Comparison of ENCODE assay signal across 8 mouse cellular contexts in genomic region chr7:80060012-80060778, GRCm38 (mm10). TPM values are rescaled to one million over a fixed set of nuclear protein-coding genes. Genes with fewer than 3 reads are reported as not detected.
DNase-seq lines count a peak whose midpoint lies in the region; ATAC-seq and TF ChIP-seq lines count a peak whose summit lies in the region.
"Had no signal": no experiment of that assay in that cellular context is flagged by ENCODE, and none has a peak within 500 bp of the region (broad histone marks: within the 10 kb centered on the region; RNA-seq: fewer than 3 reads in every experiment).

No protein-coding gene starts in this region.

- H3K27ac ChIP-seq in lung, embryonic 14.5 days (ENCODE audit: low read depth): peak overlapping the region; percentile 84; the same call in 1 of the 2 replicates
- peak overlapping the region; percentile 89 for H3K27ac ChIP-seq in heart, embryonic 12.5 days (ENCODE audit: poor library complexity, severe bottlenecking)
- H3K27ac ChIP-seq in kidney, embryonic 16.5 days (ENCODE audit: low read length): peak overlapping the region; percentile 89
- peak overlapping the region; percentile 94; the same call in 1 of the 2 replicates for H3K27ac ChIP-seq in stomach, postnatal 0 days (replicated peaks)
- no peak overlapping the region for H3K27ac ChIP-seq in forebrain, embryonic 16.5 days (ENCODE audit: low read length)

- ATAC-seq in lung, embryonic 14.5 days (ENCODE audit: insufficient read depth): no peak
- no peak for ATAC-seq in heart, embryonic 12.5 days (ENCODE audit: insufficient number of reproducible peaks, low FRiP score)
- no peak for ATAC-seq in kidney, embryonic 16.5 days (ENCODE audit: low FRiP score, low TSS enrichment)
- ATAC-seq in stomach, postnatal 0 days (ENCODE audit: low FRiP score, low TSS enrichment): peak; percentile 36
- no peak for ATAC-seq in forebrain, embryonic 16.5 days
- ATAC-seq: midbrain, embryonic 16.5 days had no signal

- no peak overlapping the region for H3K4me3 ChIP-seq in lung, embryonic 14.5 days (ENCODE audit: low read depth, low read length)
- no peak overlapping the region for H3K4me3 ChIP-seq in heart, embryonic 12.5 days
- H3K4me3 ChIP-seq in kidney, embryonic 16.5 days (ENCODE audit: low read length): no peak overlapping the region
- no peak overlapping the region for H3K4me3 ChIP-seq in stomach, postnatal 0 days (ENCODE audit: low read depth, low read length)
- H3K4me3 ChIP-seq in forebrain, embryonic 16.5 days (replicated peaks; ENCODE audit: low read length): no peak overlapping the region

- no peak for TF ChIP-seq CTCF in lung, embryonic 14.5 days (IDR thresholded peaks at IDR 0.05; ENCODE audit: low read depth)
- no peak for TF ChIP-seq CTCF in stomach, postnatal 0 days (IDR thresholded peaks at IDR 0.05; ENCODE audit: low read depth)

- no peak overlapping the region for H3K9ac ChIP-seq in lung, embryonic 14.5 days
- H3K9ac ChIP-seq in heart, embryonic 12.5 days: no peak overlapping the region
- H3K9ac ChIP-seq in kidney, embryonic 16.5 days (replicated peaks; ENCODE audit: low read length): no peak overlapping the region
- H3K9ac ChIP-seq in stomach, postnatal 0 days (ENCODE audit: low read length): no peak overlapping the region
- H3K9ac ChIP-seq in forebrain, embryonic 16.5 days (replicated peaks; ENCODE audit: low read depth, low read length): no peak overlapping the region

- H3K27me3 ChIP-seq in lung, embryonic 14.5 days (ENCODE audit: insufficient read depth, low read length): no peaks in the 10 kb centered on the region
- no peaks in the 10 kb centered on the region for H3K27me3 ChIP-seq in heart, embryonic 12.5 days (replicated peaks)
- H3K27me3 ChIP-seq in kidney, embryonic 16.5 days (ENCODE audit: insufficient read depth, low read length): no peaks in the 10 kb centered on the region
- no peaks in the 10 kb centered on the region for H3K27me3 ChIP-seq in stomach, postnatal 0 days (ENCODE audit: control insufficient read depth, insufficient read depth, low read length)
- H3K27me3 ChIP-seq in forebrain, embryonic 16.5 days (replicated peaks; ENCODE audit: control insufficient read depth, insufficient read depth, low read length): no peaks in the 10 kb centered on the region

- H3K4me1 ChIP-seq in lung, embryonic 14.5 days (ENCODE audit: insufficient read depth): peaks cover 49% of the 10 kb centered on the region
- H3K4me1 ChIP-seq in heart, embryonic 12.5 days (replicated peaks): peaks cover 77% of the 10 kb centered on the region
- peaks cover 64% of the 10 kb centered on the region for H3K4me1 ChIP-seq in kidney, embryonic 16.5 days (ENCODE audit: insufficient read depth, low read length)
- H3K4me1 ChIP-seq in stomach, postnatal 0 days (replicated peaks; ENCODE audit: control insufficient read depth, insufficient read depth): peaks cover 12% of the 10 kb centered on the region
- H3K4me1 ChIP-seq in forebrain, embryonic 16.5 days (replicated peaks; ENCODE audit: control insufficient read depth, insufficient read depth, low read length): peaks cover 42% of the 10 kb centered on the region

- H3K9me3 ChIP-seq in lung, embryonic 14.5 days (ENCODE audit: low read depth, low read length): no peaks in the 10 kb centered on the region
- H3K9me3 ChIP-seq in heart, embryonic 12.5 days (replicated peaks): no peaks in the 10 kb centered on the region
- H3K9me3 ChIP-seq in kidney, embryonic 16.5 days (ENCODE audit: low read length): no peaks in the 10 kb centered on the region
- no peaks in the 10 kb centered on the region for H3K9me3 ChIP-seq in stomach, postnatal 0 days (ENCODE audit: control insufficient read depth, low read length)
- no peaks in the 10 kb centered on the region for H3K9me3 ChIP-seq in forebrain, embryonic 16.5 days (ENCODE audit: control insufficient read depth, low read length)

- no peak for DNase-seq in lung, embryonic 14.5 days
- DNase-seq in lung, postnatal 14 days: no peak
- peak; percentile 43 for DNase-seq in stomach, postnatal 0 days (ENCODE audit: low spot score)
- no peak for DNase-seq in layer of hippocampus, adult 18-20 months (ENCODE audit: low spot score in 2 of 2)

- H3K4me2 ChIP-seq in lung, embryonic 14.5 days: no peak overlapping the region
- peak overlapping the region; percentile 21 for H3K4me2 ChIP-seq in heart, embryonic 12.5 days
- H3K4me2 ChIP-seq in kidney, embryonic 16.5 days (replicated peaks; ENCODE audit: low read depth, low read length): no peak overlapping the region
- H3K4me2 ChIP-seq in stomach, postnatal 0 days (replicated peaks; ENCODE audit: low read depth): no peak overlapping the region
- no peak overlapping the region for H3K4me2 ChIP-seq in forebrain, embryonic 16.5 days (ENCODE audit: low read length)

- WGBS in lung, embryonic 14.5 days: 72% methylated on average over 10 of the region's 10 CpGs
- 48% methylated on average over 10 of the region's 10 CpGs for WGBS in heart, embryonic 12.5 days
- 68% methylated on average over 10 of the region's 10 CpGs for WGBS in kidney, embryonic 16.5 days
- 68% methylated on average over 10 of the region's 10 CpGs for WGBS in stomach, postnatal 0 days
- 88% methylated on average over 10 of the region's 10 CpGs for WGBS in forebrain, embryonic 16.5 days

- TF ChIP-seq EP300 in stomach, postnatal 0 days (optimal IDR thresholded peaks at IDR 0.05): no peak

- no peaks in the 10 kb centered on the region; the same call in 1 of the 2 replicates for H3K36me3 ChIP-seq in lung, embryonic 14.5 days (ENCODE audit: insufficient read depth)
- no peaks in the 10 kb centered on the region for H3K36me3 ChIP-seq in heart, embryonic 12.5 days
- H3K36me3 ChIP-seq in kidney, embryonic 16.5 days (ENCODE audit: insufficient read depth, low read length): no peaks in the 10 kb centered on the region
- no peaks in the 10 kb centered on the region for H3K36me3 ChIP-seq in stomach, postnatal 0 days (ENCODE audit: control insufficient read depth, insufficient read depth, low read length)
- no peaks in the 10 kb centered on the region for H3K36me3 ChIP-seq in forebrain, embryonic 16.5 days (ENCODE audit: control insufficient read depth, insufficient read depth)

RNA-seq across cellular contexts. Expression of gene Zfp710, which starts 35.6 kb away (rescaled TPM):
- polyA plus RNA-seq in lung, embryonic 14.5 days (2014; fragmentation: Nextera tagmentation; extraction: Ambion mirVana): 15.8 and 17.7 TPM in 2 replicates
- 13.5 and 13.7 TPM in 2 replicates for polyA plus RNA-seq in heart, embryonic 12.5 days (2016; fragmentation: Nextera tagmentation; extraction: Ambion mirVana)
- polyA plus RNA-seq in kidney, embryonic 16.5 days (2015; fragmentation: Nextera tagmentation; extraction: Ambion mirVana): 22.6 and 24.7 TPM in 2 replicates
- polyA plus RNA-seq in stomach, postnatal 0 days (2015; fragmentation: Nextera tagmentation; extraction: Ambion mirVana): 10.3 and 12.0 TPM in 2 replicates
- total RNA-seq in layer of hippocampus, adult 18-20 months (2021): 10 to 100 TPM; 25.6 to 26.0 TPM
- polyA plus RNA-seq in forebrain, embryonic 16.5 days (2015; fragmentation: Nextera tagmentation; extraction: Ambion mirVana): 18.7 and 19.6 TPM in 2 replicates

RNA-seq across cellular contexts. Expression of gene Idh2, which starts 55.0 kb away (rescaled TPM):
- 629 and 635 TPM in 2 replicates for polyA plus RNA-seq in lung, embryonic 14.5 days (2014; fragmentation: Nextera tagmentation; extraction: Ambion mirVana)
- polyA plus RNA-seq in heart, embryonic 12.5 days (2016; fragmentation: Nextera tagmentation; extraction: Ambion mirVana): 1,569 and 1,607 TPM in 2 replicates
- 782 and 850 TPM in 2 replicates for polyA plus RNA-seq in kidney, embryonic 16.5 days (2015; fragmentation: Nextera tagmentation; extraction: Ambion mirVana)
- polyA plus RNA-seq in stomach, postnatal 0 days (2015; fragmentation: Nextera tagmentation; extraction: Ambion mirVana): 288 TPM in 2 replicates
- total RNA-seq in layer of hippocampus, adult 18-20 months (2021): 10 to 100 TPM; 65.3 to 66.5 TPM
- polyA plus RNA-seq in forebrain, embryonic 16.5 days (2015; fragmentation: Nextera tagmentation; extraction: Ambion mirVana): 286 and 298 TPM in 2 replicates
